Comparison of ENCODE assay signal across 27 mouse cellular contexts in genomic region chr11:76425749-76426148, GRCm38 (mm10). TPM values are rescaled to one million over a fixed set of nuclear protein-coding genes. Genes with fewer than 3 reads are reported as not detected.
DNase-seq lines count a peak whose midpoint lies in the region; ATAC-seq and TF ChIP-seq lines count a peak whose summit lies in the region.
"Had no signal": no experiment of that assay in that cellular context is flagged by ENCODE, and none has a peak within 500 bp of the region (broad histone marks: within the 10 kb centered on the region; RNA-seq: fewer than 3 reads in every experiment).

No protein-coding gene starts in this region.

- peak; percentile 52; the same call in 1 of the 2 replicates for ATAC-seq in forebrain, embryonic 14.5 days
- no peak for ATAC-seq in forebrain, embryonic 12.5 days (ENCODE audit: low FRiP score)
- no peak for ATAC-seq in lung, embryonic 15.5 days (ENCODE audit: borderline replicate concordance, extremely low read depth, low FRiP score, low TSS enrichment)
- ATAC-seq in intestine, embryonic 16.5 days = peak; percentile 61; the same call in 1 of the 2 replicates
- ATAC-seq in stomach, postnatal 0 days (ENCODE audit: low FRiP score, low TSS enrichment) = peak; percentile 24; the same call in 1 of the 2 replicates
- ATAC-seq: inflammation-experienced regulatory T-cells, adult 6 months; liver, embryonic 12.5 days; liver, postnatal 0 days; midbrain, embryonic 15.5 days; Patski had no signal

- 0 out of 2 replicates have a peak overlapping the region, but pooled peaks have one; percentile 14 for H3K27ac ChIP-seq in forebrain, embryonic 14.5 days (ENCODE audit: low read depth, low read length)
- H3K27ac ChIP-seq in forebrain, embryonic 12.5 days = no peak overlapping the region
- peak overlapping the region; percentile 8; the same call in 1 of the 2 replicates for H3K27ac ChIP-seq in lung, embryonic 15.5 days
- H3K27ac ChIP-seq in intestine, embryonic 16.5 days (ENCODE audit: low read length) = no peak overlapping the region; the same call in 1 of the 2 replicates
- peak overlapping the region; percentile 56; the same call in 1 of the 2 replicates for H3K27ac ChIP-seq in stomach, postnatal 0 days (replicated peaks)
- H3K27ac ChIP-seq: hindbrain, embryonic 10.5 days; hindbrain, embryonic 15.5 days; liver, embryonic 12.5 days; midbrain, embryonic 10.5 days; midbrain, embryonic 15.5 days; neural tube, embryonic 15.5 days had no signal

- no peaks in the 10 kb centered on the region for H3K27me3 ChIP-seq in forebrain, embryonic 14.5 days (replicated peaks; ENCODE audit: control insufficient read depth, insufficient read depth, low read length)
- H3K27me3 ChIP-seq in forebrain, embryonic 12.5 days = no peaks in the 10 kb centered on the region
- H3K27me3 ChIP-seq in lung, embryonic 15.5 days = no peaks in the 10 kb centered on the region
- no peaks in the 10 kb centered on the region for H3K27me3 ChIP-seq in intestine, embryonic 16.5 days (replicated peaks; ENCODE audit: control insufficient read depth, insufficient read depth, low read length)
- H3K27me3 ChIP-seq in stomach, postnatal 0 days (ENCODE audit: control insufficient read depth, insufficient read depth, low read length) = no peaks in the 10 kb centered on the region
- H3K27me3 ChIP-seq: hindbrain, embryonic 15.5 days; liver, embryonic 12.5 days; midbrain, embryonic 15.5 days; neural tube, embryonic 15.5 days; Patski had no signal

- H3K4me1 ChIP-seq in forebrain, embryonic 14.5 days (ENCODE audit: control insufficient read depth, insufficient read depth, low read length) = peaks cover 2% of the 10 kb centered on the region; the same call in 1 of the 2 replicates
- peaks cover 10% of the 10 kb centered on the region for H3K4me1 ChIP-seq in forebrain, embryonic 12.5 days
- peaks cover 13% of the 10 kb centered on the region; the same call in 1 of the 2 replicates for H3K4me1 ChIP-seq in lung, embryonic 15.5 days
- peaks cover 16% of the 10 kb centered on the region for H3K4me1 ChIP-seq in intestine, embryonic 16.5 days (ENCODE audit: control insufficient read depth, insufficient read depth, low read length)
- 0 out of 2 replicates have a peak, but pooled peaks cover 3% of the 10 kb centered on the region for H3K4me1 ChIP-seq in stomach, postnatal 0 days (replicated peaks; ENCODE audit: control insufficient read depth, insufficient read depth)
- H3K4me1 ChIP-seq: liver, embryonic 12.5 days; midbrain, embryonic 15.5 days had no signal

- no peak overlapping the region for H3K4me2 ChIP-seq in forebrain, embryonic 14.5 days (ENCODE audit: low read length)
- H3K4me2 ChIP-seq in forebrain, embryonic 12.5 days = no peak overlapping the region
- H3K4me2 ChIP-seq in lung, embryonic 15.5 days = no peak overlapping the region
- no peak overlapping the region for H3K4me2 ChIP-seq in intestine, embryonic 16.5 days (ENCODE audit: low read depth, low read length)
- H3K4me2 ChIP-seq in stomach, postnatal 0 days (replicated peaks; ENCODE audit: low read depth) = no peak overlapping the region
- H3K4me2 ChIP-seq: hindbrain, embryonic 15.5 days; liver, embryonic 12.5 days; midbrain, embryonic 15.5 days; neural tube, embryonic 15.5 days had no signal

- peaks cover 53% of the 10 kb centered on the region for H3K36me3 ChIP-seq in forebrain, embryonic 14.5 days (ENCODE audit: control insufficient read depth, insufficient read depth, low read length)
- peaks cover 44% of the 10 kb centered on the region for H3K36me3 ChIP-seq in forebrain, embryonic 12.5 days (replicated peaks)
- peaks cover 22% of the 10 kb centered on the region; the same call in 1 of the 2 replicates for H3K36me3 ChIP-seq in lung, embryonic 15.5 days
- peaks cover 10% of the 10 kb centered on the region; the same call in 1 of the 2 replicates for H3K36me3 ChIP-seq in intestine, embryonic 16.5 days (ENCODE audit: control insufficient read depth, insufficient read depth, low read length)
- peaks cover 13% of the 10 kb centered on the region for H3K36me3 ChIP-seq in stomach, postnatal 0 days (ENCODE audit: control insufficient read depth, insufficient read depth, low read length)
- H3K36me3 ChIP-seq: G1E had no signal

- H3K9me3 ChIP-seq in forebrain, embryonic 14.5 days (replicated peaks; ENCODE audit: control insufficient read depth, low read length) = no peaks in the 10 kb centered on the region
- no peaks in the 10 kb centered on the region for H3K9me3 ChIP-seq in forebrain, embryonic 12.5 days
- no peaks in the 10 kb centered on the region for H3K9me3 ChIP-seq in lung, embryonic 15.5 days
- no peaks in the 10 kb centered on the region for H3K9me3 ChIP-seq in intestine, embryonic 16.5 days (ENCODE audit: control insufficient read depth, low read length)
- H3K9me3 ChIP-seq in stomach, postnatal 0 days (ENCODE audit: control insufficient read depth, low read length) = no peaks in the 10 kb centered on the region
- H3K9me3 ChIP-seq: G1E; hindbrain, embryonic 10.5 days; hindbrain, embryonic 15.5 days; liver, embryonic 12.5 days; midbrain, embryonic 10.5 days; midbrain, embryonic 15.5 days; neural tube, embryonic 15.5 days had no signal

- DNase-seq in forebrain, embryonic 14.5 days (ENCODE audit: low spot score) = peak; percentile 30
- no peak for DNase-seq in lung, postnatal 36 days
- no peak for DNase-seq in stomach, postnatal 0 days (ENCODE audit: low spot score)
- no peak for DNase-seq in adipocyte (ENCODE audit: low spot score)
- no peak for DNase-seq in thymus, postnatal 14 days
- DNase-seq: adrenal gland, postnatal 25 days; cerebellum, adult 2 months; cerebellum, postnatal 36 days; gastrocnemius, postnatal 14 days; heart, postnatal 14 days; kidney, postnatal 14 days; left cerebral cortex, postnatal 4 days; liver, postnatal 0 days; lung, postnatal 14 days; right cerebral cortex, postnatal 25 days had no signal

- no peak overlapping the region for H3K9ac ChIP-seq in forebrain, embryonic 14.5 days (ENCODE audit: low read length)
- H3K9ac ChIP-seq in forebrain, embryonic 12.5 days = no peak overlapping the region
- H3K9ac ChIP-seq in lung, embryonic 15.5 days = no peak overlapping the region
- H3K9ac ChIP-seq in intestine, embryonic 16.5 days (ENCODE audit: low read depth, low read length) = no peak overlapping the region
- H3K9ac ChIP-seq in stomach, postnatal 0 days (ENCODE audit: low read length) = no peak overlapping the region
- H3K9ac ChIP-seq: hindbrain, embryonic 15.5 days; liver, embryonic 12.5 days; liver, postnatal 0 days; midbrain, embryonic 15.5 days; neural tube, embryonic 15.5 days had no signal

- H3K4me3 ChIP-seq in forebrain, embryonic 14.5 days (ENCODE audit: low read depth, low read length) = no peak overlapping the region
- no peak overlapping the region for H3K4me3 ChIP-seq in forebrain, embryonic 12.5 days (replicated peaks)
- H3K4me3 ChIP-seq in lung, embryonic 15.5 days = no peak overlapping the region
- no peak overlapping the region for H3K4me3 ChIP-seq in intestine, embryonic 16.5 days (ENCODE audit: low read length)
- H3K4me3 ChIP-seq in stomach, postnatal 0 days (ENCODE audit: low read depth, low read length) = no peak overlapping the region
- H3K4me3 ChIP-seq: hindbrain, embryonic 10.5 days; hindbrain, embryonic 15.5 days; liver, embryonic 12.5 days; midbrain, embryonic 10.5 days; midbrain, embryonic 15.5 days; neural tube, embryonic 15.5 days had no signal

- no peak for TF ChIP-seq EP300 in stomach, postnatal 0 days (optimal IDR thresholded peaks at IDR 0.05)

- TF ChIP-seq CTCF in stomach, postnatal 0 days (IDR thresholded peaks at IDR 0.05; ENCODE audit: low read depth) = no peak

- 61% methylated on average over 6 of the region's 6 CpGs for WGBS in forebrain, embryonic 14.5 days
- WGBS in forebrain, embryonic 12.5 days = 74% methylated on average over 6 of the region's 6 CpGs
- WGBS in lung, embryonic 15.5 days = 54% methylated on average over 6 of the region's 6 CpGs
- WGBS in intestine, embryonic 16.5 days = 53% methylated on average over 6 of the region's 6 CpGs
- 38% methylated on average over 6 of the region's 6 CpGs for WGBS in stomach, postnatal 0 days

RNA-seq across cellular contexts. Expression of gene Timm22, which starts 19.0 kb away (rescaled TPM):
- 125 TPM in 2 replicates for polyA plus RNA-seq in forebrain, embryonic 14.5 days (2014; fragmentation: Nextera tagmentation; extraction: Ambion mirVana)
- 103 and 109 TPM in 2 replicates for polyA plus RNA-seq in forebrain, embryonic 12.5 days (2016; fragmentation: Nextera tagmentation; extraction: Ambion mirVana)
- 105 and 106 TPM in 2 replicates for polyA plus RNA-seq in lung, embryonic 15.5 days (2015; fragmentation: Nextera tagmentation; extraction: Ambion mirVana)
- 92.8 and 96.6 TPM in 2 replicates for polyA plus RNA-seq in intestine, embryonic 16.5 days (2015; fragmentation: Nextera tagmentation; extraction: Ambion mirVana)
- polyA plus RNA-seq in stomach, postnatal 0 days (2015; fragmentation: Nextera tagmentation; extraction: Ambion mirVana) = 75.7 and 82.1 TPM in 2 replicates

RNA-seq across cellular contexts. Expression of gene Nxn, which starts 26.8 kb away (rescaled TPM):
- 19.3 and 21.2 TPM in 2 replicates for polyA plus RNA-seq in forebrain, embryonic 14.5 days (2014; fragmentation: Nextera tagmentation; extraction: Ambion mirVana)
- 48.4 and 58.6 TPM in 2 replicates for polyA plus RNA-seq in forebrain, embryonic 12.5 days (2016; fragmentation: Nextera tagmentation; extraction: Ambion mirVana)
- 24.0 and 24.4 TPM in 2 replicates for polyA plus RNA-seq in lung, embryonic 15.5 days (2015; fragmentation: Nextera tagmentation; extraction: Ambion mirVana)
- polyA plus RNA-seq in intestine, embryonic 16.5 days (2015; fragmentation: Nextera tagmentation; extraction: Ambion mirVana) = 20.1 and 25.7 TPM in 2 replicates
- 22.4 and 24.0 TPM in 2 replicates for polyA plus RNA-seq in stomach, postnatal 0 days (2015; fragmentation: Nextera tagmentation; extraction: Ambion mirVana)

Comparison
In these comparisons a context has a peak if more than half of its experiments do, and no peak if none do; other contexts are left out.
1. ATAC-seq: peak in forebrain, embryonic 14.5 days (single experiment), intestine, embryonic 16.5 days (single experiment) and stomach, postnatal 0 days (single experiment); none in forebrain, embryonic 12.5 days (single experiment) and lung, embryonic 15.5 days (single experiment).
2. H3K27ac ChIP-seq: peak in forebrain, embryonic 14.5 days (single experiment), lung, embryonic 15.5 days (single experiment) and stomach, postnatal 0 days (single experiment); none in forebrain, embryonic 12.5 days (single experiment) and intestine, embryonic 16.5 days (single experiment).